Mouse (Mus musculus) left cerebral cortex, adult 2 months (tissue): ENCODE measurements at regions not wholly inside any gene's neighbourhood (a gene's known extent, or its start where the extent isn't known, plus 50 kb on each side); places are given as distances from the start of the nearest gene placed in this dataset.
A peak's percentile ranks its signal among the peaks of the same experiment; 100 is the strongest.

ENCODE experiments used
- DNase-seq, 2 experiments: peaks; one replicate each; pipeline ENCODE4 v3.0.0; 2021 to 2022; ENCODE audit warnings: low spot score in 2 of 2, mixed read lengths in 1 of 2; ENCODE audit errors: extremely low spot score in 1 of 2
- H3K27ac ChIP-seq: fragments of 200-600 bp; 2 replicates; pipeline ENCODE4 v1.8.1; 2022
- H3K4me3 ChIP-seq: fragments of 200-600 bp; 2 replicates; pipeline ENCODE4 v1.8.1; 2022
- CTCF ChIP-seq: fragments of 200-600 bp; IDR thresholded peaks from 2 replicates; pipeline ENCODE4 v1.8.1; 2022; ENCODE audit warnings: antibody characterized with exemption, mild to moderate bottlenecking, moderate library complexity
- intact Hi-C: fragments of 180-260 bp; cut with DNase I; formaldehyde crosslinking; loops from one replicate; pipeline ENCODE4 v1.15.1; 2025

DNA sequence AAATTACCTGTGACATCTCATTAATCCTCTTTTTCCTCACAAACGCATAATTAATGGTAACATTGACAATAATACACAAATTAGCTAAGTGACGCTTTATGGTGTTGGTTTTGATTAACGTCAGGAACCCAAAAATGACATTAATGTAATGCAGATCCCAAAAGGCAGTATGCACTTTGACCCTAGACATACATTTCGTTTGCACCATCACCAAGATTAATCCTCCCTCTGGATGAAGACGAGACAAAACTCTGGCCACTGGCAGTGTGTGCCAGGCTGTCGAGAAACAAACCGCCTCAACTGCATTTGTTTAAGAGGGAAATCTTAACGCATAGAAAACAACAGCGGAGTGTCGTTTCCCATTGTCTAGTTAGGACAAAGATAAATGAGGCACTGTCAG is 72.0 kb upstream of the BC052040 start:
- intact Hi-C loops, result loop anchor here (10.0 kb wide), 1 partner anchor 885 kb away; no protein-coding TSS in a partner anchor
- TF ChIP-seq CTCF, result no peak
- Histone ChIP-seq H3K4me3 (no peak overlapping the region), H3K27ac (no peak overlapping the region)
- DNase-seq, result no peak

DNA sequence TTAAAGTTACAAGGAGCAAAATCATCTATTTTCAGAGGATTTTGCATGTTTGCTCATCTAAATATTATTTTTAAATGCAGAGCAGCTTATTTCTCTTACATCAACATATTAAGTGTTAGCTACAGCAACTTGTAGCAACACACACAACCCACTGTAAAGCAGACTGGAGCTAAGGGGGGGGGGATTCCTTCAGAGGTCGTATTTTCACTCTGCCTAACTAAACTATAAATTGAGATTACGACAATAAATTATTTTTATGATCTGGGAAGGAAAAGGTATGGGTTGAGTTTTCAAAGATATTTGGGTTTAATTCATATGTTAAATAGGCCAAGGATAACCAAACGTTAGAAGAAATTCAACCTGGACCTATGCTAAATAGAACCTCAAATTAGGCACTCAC is 70.4 kb upstream of the BC052040 start:
- no peak for TF ChIP-seq CTCF
- DNase-seq, result no peak
- H3K4me3 ChIP-seq, result no peak overlapping the region
- H3K27ac ChIP-seq, result no peak overlapping the region
- intact Hi-C loops, result loop anchor here (5.0 to 10.0 kb wide), 3 partner anchors 659 to 1311 kb away; no protein-coding TSS in a partner anchor

DNA sequence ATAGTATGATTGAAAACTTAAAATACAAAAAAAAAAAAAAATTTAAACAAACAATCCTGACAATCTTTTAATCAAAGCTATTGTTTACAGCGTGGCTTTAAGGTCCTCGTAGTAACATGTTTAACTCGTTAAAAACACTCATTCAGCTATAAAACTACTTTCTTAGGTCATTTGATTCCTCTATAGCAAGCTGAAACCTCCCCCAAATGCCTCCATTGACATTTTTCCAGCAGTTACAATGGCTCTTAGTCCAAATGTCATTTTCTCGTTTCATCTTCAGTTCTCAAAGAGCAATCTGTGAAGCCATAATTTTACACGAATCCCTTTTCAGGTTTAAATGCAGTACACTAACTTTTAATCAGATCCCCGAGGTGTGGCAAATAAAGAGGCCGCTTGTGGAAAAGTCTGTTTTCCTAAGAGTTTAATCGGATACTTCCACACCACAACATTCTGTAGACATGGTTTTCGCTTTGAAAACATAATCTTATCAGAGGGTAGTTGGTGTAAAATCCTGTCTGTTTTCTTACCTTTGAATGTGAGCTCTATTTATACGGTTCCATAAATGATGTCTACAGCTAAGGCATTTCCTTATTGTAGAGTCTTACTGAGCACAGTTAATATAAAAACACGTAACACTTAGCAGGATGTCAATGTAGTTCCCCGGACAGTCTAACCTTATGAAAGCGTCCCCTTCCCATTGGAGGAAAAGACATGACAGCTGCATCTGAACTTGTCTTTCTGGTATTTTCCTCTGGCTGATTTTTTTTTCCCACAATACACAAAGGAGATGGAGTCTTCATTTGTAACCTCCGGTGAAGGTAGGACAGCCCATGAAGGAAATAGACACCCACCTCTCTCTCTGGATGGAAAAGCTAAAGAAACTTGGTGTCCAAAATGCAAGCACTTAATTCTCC is 69.6 kb upstream of the BC052040 start:
- Histone ChIP-seq H3K4me3 (no peak overlapping the region), H3K27ac (no peak overlapping the region)
- DNase-seq, result no peak
- intact Hi-C loops, result loop anchor here (2.0 to 10.0 kb wide), 4 partner anchors 559 to 1310 kb away; no protein-coding TSS in a partner anchor
- TF ChIP-seq CTCF, result no peak

DNA sequence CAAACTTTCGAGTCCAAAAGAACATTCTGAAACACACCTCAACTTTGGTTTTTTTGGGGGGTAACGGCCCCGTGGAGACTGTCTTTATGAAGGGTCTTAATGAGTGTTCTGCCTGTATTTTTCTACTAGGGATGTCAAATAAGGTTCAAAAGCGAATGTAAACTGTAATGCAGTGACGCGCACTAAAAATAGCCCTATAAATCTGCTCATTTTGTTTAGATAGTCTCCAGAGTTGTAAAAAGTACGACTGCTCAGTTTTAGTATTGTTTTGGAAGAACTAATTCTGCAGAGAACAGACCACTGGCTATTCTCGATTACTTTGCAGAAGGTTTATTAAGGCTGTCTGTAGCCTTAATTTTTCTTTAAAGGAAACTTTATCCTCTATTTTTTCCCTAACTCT is 68.6 kb upstream of the BC052040 start:
- intact Hi-C loops, result loop anchor here (2.0 to 10.0 kb wide), 4 partner anchors 558 to 1309 kb away; no protein-coding TSS in a partner anchor
- DNase-seq, result no peak
- H3K27ac ChIP-seq, result no peak overlapping the region
- TF ChIP-seq CTCF, result no peak
- no peak overlapping the region for H3K4me3 ChIP-seq

DNA sequence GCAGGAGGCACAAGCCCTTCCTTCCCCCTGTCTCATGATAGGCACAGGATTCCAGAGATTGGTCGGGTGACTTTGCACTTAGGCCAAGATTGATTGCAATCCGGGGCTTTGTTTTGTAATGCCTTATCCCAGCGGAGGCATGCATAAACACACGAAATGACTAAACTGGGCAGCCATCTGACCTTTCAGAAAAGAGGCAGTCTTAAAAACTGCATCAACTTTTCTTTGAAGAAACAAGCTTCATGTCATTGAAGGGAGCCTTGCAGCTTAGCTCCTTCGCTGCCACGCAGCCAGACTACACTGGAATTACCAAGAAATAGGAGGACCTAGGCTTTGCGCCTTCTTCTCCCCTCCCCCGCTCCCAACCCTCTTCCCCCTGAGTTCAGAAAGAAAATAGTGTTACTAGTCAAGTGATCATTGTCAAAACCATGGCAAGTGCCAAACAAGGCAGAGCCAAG is 67.7 kb upstream of the BC052040 start:
- peak; percentile 11 to 20 for DNase-seq
- H3K4me3 ChIP-seq, result 0 out of 2 replicates have a peak overlapping the region, but pooled peaks have one; percentile 5
- H3K27ac ChIP-seq, result no peak overlapping the region; the same call in 1 of the 2 replicates
- no peak for TF ChIP-seq CTCF
- intact Hi-C loops, result loop anchor here (2.0 to 10.0 kb wide), 5 partner anchors 339 to 1308 kb away; no protein-coding TSS in a partner anchor

DNA sequence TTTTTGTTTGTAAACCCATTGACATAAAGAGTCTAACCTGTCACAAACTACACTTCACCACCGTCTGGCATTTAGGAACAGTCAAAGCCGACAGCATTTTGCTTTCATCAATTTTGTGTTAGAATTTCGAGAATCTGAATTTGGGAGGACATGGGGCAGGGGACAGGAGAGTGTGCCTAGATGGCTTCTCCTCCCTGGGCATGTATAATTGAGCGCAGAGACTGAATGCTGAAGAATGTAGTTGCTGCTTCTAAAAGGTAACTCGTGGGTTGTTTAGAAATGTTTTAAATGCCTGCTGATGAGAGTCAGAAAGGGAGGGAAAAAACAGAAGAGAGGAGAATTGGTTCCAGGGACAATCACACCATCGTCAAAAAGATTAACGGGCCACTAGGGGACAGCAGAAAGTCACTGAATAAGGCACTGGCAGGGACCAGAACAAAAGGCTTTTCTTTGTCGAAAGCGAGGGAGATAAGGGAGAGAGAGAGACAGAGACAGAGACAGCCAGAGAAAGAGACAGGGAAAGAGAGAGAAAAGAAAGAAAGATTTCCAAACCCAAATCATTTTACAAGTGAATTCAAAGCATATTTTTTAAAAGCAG is 66.6 kb upstream of the BC052040 start:
- intact Hi-C loops, result loop anchor here (2.0 to 10.0 kb wide), 5 partner anchors 338 to 1307 kb away; no protein-coding TSS in a partner anchor
- Histone ChIP-seq H3K27ac (no peak overlapping the region), H3K4me3 (no peak overlapping the region)
- peak in 1 of 2 experiments; percentile 13 for DNase-seq
- peak; percentile 72 for TF ChIP-seq CTCF

DNA sequence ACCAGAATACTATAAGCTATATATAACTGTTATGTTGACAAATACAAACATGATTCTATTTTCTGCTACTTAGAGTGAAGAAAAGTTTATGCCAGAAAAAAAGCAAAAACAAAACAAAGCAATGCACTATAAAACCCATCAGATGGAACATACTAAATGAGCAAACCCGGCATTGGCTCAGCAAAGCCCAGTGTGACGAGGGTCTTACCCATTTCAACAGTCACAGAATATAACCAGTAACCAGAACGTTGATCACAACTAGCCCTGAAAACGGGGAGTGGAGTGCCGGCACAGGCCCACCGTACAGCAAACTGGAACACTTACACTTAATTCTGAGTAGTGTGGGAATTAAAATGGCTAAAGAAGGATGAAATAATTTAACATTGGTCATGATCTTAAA is 66.0 kb upstream of the BC052040 start:
- intact Hi-C loops, result loop anchor here (2.0 to 10.0 kb wide), 3 partner anchors 337 to 1251 kb away; no protein-coding TSS in a partner anchor
- TF ChIP-seq CTCF, result no peak
- Histone ChIP-seq H3K27ac (no peak overlapping the region), H3K4me3 (no peak overlapping the region)
- DNase-seq, result no peak

DNA sequence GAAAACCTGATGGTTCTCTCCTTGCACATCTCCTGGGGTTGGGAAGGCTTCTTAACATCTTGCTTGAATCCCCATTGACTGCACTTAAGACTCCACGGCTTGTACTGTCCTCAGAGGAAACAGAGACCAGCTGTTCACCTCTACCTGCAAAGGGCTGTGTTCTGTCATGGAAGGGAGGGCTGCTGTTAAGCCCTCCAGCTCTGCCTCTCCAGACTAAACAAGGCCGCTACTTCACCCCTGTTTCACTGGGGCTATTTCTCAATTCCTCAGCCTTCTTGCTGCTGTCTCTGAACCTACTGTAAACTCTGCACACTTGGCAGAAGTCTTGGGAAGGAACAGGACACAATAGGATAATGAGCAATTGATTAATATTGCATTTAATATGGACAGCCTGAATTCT is 64.7 kb upstream of the BC052040 start:
- DNase-seq, result no peak
- intact Hi-C loops, result loop anchor here (5.0 to 10.0 kb wide), 2 partner anchors 590 to 1252 kb away; no protein-coding TSS in a partner anchor
- no peak for TF ChIP-seq CTCF
- no peak overlapping the region for H3K27ac ChIP-seq
- no peak overlapping the region for H3K4me3 ChIP-seq

DNA sequence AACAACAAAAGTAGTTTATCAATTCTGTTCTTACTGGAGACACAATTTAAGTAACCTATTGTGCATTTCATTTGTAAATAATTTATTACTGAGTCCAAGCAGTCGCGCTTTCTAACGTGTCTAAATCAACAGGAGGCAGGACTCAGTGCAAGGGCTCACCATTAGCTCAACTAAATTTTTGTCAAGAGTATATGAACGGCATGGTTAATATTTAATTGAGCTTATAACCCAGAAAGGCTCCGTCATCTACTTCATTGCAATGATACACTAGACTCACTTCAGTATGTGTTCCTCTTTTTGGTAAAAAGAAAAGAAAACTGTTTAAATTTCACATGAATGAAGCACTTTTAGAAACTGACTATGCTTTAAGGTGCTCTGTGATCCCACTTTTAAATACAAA is 61.5 kb upstream of the BC052040 start:
- Histone ChIP-seq H3K27ac (no peak overlapping the region), H3K4me3 (no peak overlapping the region)
- no peak for DNase-seq
- intact Hi-C loops, result loop anchor here (5.0 to 10.0 kb wide), 2 partner anchors 587 to 1255 kb away; no protein-coding TSS in a partner anchor
- no peak for TF ChIP-seq CTCF

DNA sequence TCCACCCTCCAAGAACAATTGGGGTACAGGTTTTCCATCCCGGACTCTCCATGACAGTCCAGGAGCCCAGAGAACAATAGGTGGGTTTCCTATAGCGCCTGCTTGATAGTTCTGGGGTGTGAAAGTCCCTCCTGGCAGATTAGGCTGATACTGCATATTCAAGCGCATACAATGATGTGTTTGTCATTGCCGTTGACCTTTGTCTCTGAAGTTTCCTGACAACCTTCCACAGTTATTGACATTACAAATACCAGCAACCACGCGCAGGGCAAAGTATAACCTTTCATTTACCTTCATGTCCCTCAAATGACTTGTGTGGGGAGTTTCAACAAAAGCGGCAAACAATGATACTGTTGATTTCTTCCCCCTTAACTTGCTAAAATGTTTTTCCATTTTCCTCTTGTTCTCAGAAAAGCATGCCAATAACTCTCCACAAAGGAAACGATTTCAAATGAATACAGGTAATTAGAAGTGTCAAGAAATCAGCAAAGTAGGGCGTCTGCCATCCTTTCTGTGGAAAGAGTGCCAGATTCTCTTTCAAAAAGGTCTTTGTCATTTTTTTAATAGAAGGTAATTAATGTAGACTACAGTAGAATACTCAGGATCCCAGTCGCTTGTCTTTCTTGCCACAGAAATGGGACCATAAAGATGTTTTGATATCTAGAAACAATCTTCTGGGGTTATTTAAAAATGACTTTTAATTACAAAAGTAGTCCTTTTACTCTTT is 60.9 kb upstream of the BC052040 start:
- DNase-seq, result no peak
- intact Hi-C loops, result no loop called here
- H3K27ac ChIP-seq, result no peak overlapping the region
- no peak for TF ChIP-seq CTCF
- H3K4me3 ChIP-seq, result no peak overlapping the region

DNA sequence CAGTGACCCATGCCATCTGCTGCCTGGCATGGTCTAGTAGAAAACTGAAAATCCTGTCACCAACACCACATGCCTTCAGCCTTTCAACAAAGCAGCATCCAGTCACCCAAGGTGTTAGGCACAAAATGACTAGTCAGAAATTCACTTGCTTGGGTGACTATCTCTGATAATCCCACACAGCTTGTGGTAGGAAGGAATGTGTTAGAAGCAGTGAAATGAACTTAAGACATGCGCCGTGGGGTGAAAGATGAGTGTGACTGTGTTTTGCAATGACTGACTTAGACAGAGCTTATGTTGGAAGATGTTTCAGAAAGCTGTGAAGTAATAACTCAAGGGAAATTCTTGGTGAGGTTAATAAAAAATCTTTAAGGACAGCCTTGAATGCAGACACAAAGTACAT is 51.6 kb upstream of the BC052040 start:
- intact Hi-C loops, result no loop called here

More for the DNA sequence above, 51.6 kb upstream of the BC052040 start:
- H3K27ac ChIP-seq, result no peak overlapping the region
- no peak for TF ChIP-seq CTCF
- H3K4me3 ChIP-seq, result no peak overlapping the region
- no peak for DNase-seq
